Mouse (Mus musculus) colon, adult 2 months (tissue): ENCODE results near the gene H2-M10.2. TPM values are rescaled to one million over a fixed set of nuclear protein-coding genes. Genes with fewer than 3 reads are reported as not detected.

Experiments used
- polyA plus RNA-seq: library from polyadenylated mRNA; depleted of rRNA; stranded (reverse); fragments of >200 nt; gene quantifications from 2 replicates; pipeline ENCODE4 v1.2.3, GENCODE M21; 2012; rRNA removed

Gene H2-M10.2
- not detected in 2 replicates for polyA plus RNA-seq

GRCm38 (mm10) chr17:36286390-36286789 is at the start of gene H2-M10.2:
TSS of gene H2-M10.2 (minus strand) at chr17:36286490.

GRCm38 (mm10) chr17:36326055-36326454 is 39.8 kb upstream of the H2-M10.2 start, which contains the start of gene H2-M10.1:
TSS of gene H2-M10.1 (minus strand) at chr17:36326155.

GRCm38 (mm10) chr17:36271586-36272256 is 14.6 kb downstream of the H2-M10.2 start, which contains the start of gene Trim39:
TSS of gene Trim39 (minus strand) at chr17:36272247.

GRCm38 (mm10) chr17:36257969-36258368 is 28.3 kb downstream of the H2-M10.2 start, which contains the start of gene Rpp21:
TSS of gene Rpp21 (minus strand) at chr17:36258069.

Other genes with a start within 250 kb of the H2-M10.2 start
- gene H2-T22, start 243.7 kb downstream of the H2-M10.2 start, polyA plus RNA-seq: 43.7 and 46.6 TPM in 2 replicates
- 0.10 TPM in 1 of 2 replicates, not detected in the other for gene Gm6034, start 243.5 kb downstream of the H2-M10.2 start, polyA plus RNA-seq
- gene Gm11127, start 228.1 kb downstream of the H2-M10.2 start, polyA plus RNA-seq: 0.09 and 0.37 TPM in 2 replicates
- 0.08 TPM in 1 of 2 replicates, not detected in the other for gene Gm19684, start 164.8 kb downstream of the H2-M10.2 start, polyA plus RNA-seq
- gene Gm7030, start 157.1 kb downstream of the H2-M10.2 start, polyA plus RNA-seq: 0.81 and 1.1 TPM in 2 replicates
- gene Gm8909, start 118.0 kb downstream of the H2-M10.2 start, polyA plus RNA-seq: 6.6 and 15.8 TPM in 2 replicates
- gene H2-T3, start 96.2 kb downstream of the H2-M10.2 start, polyA plus RNA-seq: 11.7 and 19.7 TPM in 2 replicates
- gene Rpp21, start 28.4 kb downstream of the H2-M10.2 start, polyA plus RNA-seq: 114 and 130 TPM in 2 replicates
- gene Trim39, start 14.2 kb downstream of the H2-M10.2 start, polyA plus RNA-seq: 11.1 and 13.4 TPM in 2 replicates
- gene H2-M10.1, start 39.7 kb upstream of the H2-M10.2 start, polyA plus RNA-seq: not detected in 2 replicates
- gene H2-M10.3, start 81.9 kb upstream of the H2-M10.2 start, polyA plus RNA-seq: not detected in 2 replicates
- not detected in 2 replicates for gene H2-M10.4, start 175.8 kb upstream of the H2-M10.2 start, polyA plus RNA-seq